30 mouse cellular contexts compared by ENCODE assay signal in the genomic region with DNA sequence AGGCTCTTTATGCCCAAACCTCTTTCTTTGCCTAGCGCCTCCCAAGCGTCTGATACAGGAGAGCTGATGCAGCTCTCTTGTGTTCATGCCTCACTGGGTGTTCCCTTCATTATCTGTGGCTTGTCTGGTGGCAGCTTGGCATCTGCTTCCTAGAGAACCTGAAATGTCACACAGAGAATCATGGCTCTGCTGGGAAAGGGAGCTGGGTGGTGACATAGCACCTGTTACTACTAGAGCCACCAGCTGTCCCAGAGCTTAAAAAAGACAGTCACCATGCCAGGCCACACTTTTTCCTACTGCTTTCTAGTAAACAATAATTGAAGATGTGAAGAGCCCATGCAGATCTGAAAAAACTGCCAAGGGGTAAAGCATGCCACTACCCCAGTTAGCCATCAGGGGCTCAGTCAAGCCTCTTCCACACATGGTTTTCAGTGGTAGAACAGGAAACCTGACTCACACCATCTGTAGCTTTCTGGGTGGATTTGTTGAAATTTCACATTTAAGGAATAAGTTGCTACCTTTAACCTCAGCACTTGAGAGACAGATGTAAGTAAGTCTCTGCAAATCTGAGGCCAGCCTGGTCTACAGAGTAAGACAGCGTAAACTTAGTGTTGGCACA. TPM values are rescaled to one million over a fixed set of nuclear protein-coding genes. Genes with fewer than 3 reads are reported as not detected.
DNase-seq lines count a peak whose midpoint lies in the region; ATAC-seq and TF ChIP-seq lines count a peak whose summit lies in the region.
"Had no signal": no experiment of that assay in that cellular context is flagged by ENCODE, and none has a peak within 500 bp of the region (broad histone marks: within the 10 kb centered on the region; RNA-seq: fewer than 3 reads in every experiment).

No protein-coding gene starts in this region.

- H3K27me3 ChIP-seq in intestine, postnatal 0 days (replicated peaks; ENCODE audit: control insufficient read depth, insufficient read depth, low read length): no peaks in the 10 kb centered on the region
- no peaks in the 10 kb centered on the region for H3K27me3 ChIP-seq in intestine, embryonic 15.5 days (replicated peaks)
- peaks cover 12% of the 10 kb centered on the region for H3K27me3 ChIP-seq in myocyte (ENCODE audit: control insufficient read depth, insufficient read depth, insufficient read length)
- H3K27me3 ChIP-seq in midbrain, embryonic 15.5 days (replicated peaks): no peaks in the 10 kb centered on the region
- H3K27me3 ChIP-seq: embryonic facial prominence, embryonic 15.5 days; heart, embryonic 13.5 days; hindbrain, embryonic 15.5 days; liver, embryonic 13.5 days; neural tube, embryonic 15.5 days had no signal

- no peak overlapping the region for H3K4me2 ChIP-seq in intestine, postnatal 0 days (replicated peaks; ENCODE audit: low read depth)
- no peak overlapping the region for H3K4me2 ChIP-seq in intestine, embryonic 15.5 days (replicated peaks)
- H3K4me2 ChIP-seq in myocyte (ENCODE audit: low read depth): no peak overlapping the region
- no peak overlapping the region for H3K4me2 ChIP-seq in midbrain, embryonic 15.5 days
- H3K4me2 ChIP-seq: embryonic facial prominence, embryonic 15.5 days; heart, embryonic 13.5 days; hindbrain, embryonic 15.5 days; liver, embryonic 13.5 days; midbrain, embryonic 11.5 days; neural tube, embryonic 15.5 days had no signal

- H3K4me1 ChIP-seq in intestine, postnatal 0 days (replicated peaks; ENCODE audit: control insufficient read depth, insufficient read depth, low read length): 0 out of 2 replicates have a peak, but pooled peaks cover 3% of the 10 kb centered on the region
- no peaks in the 10 kb centered on the region for H3K4me1 ChIP-seq in intestine, embryonic 15.5 days (replicated peaks)
- no peaks in the 10 kb centered on the region for H3K4me1 ChIP-seq in midbrain, embryonic 15.5 days
- H3K4me1 ChIP-seq: embryonic facial prominence, embryonic 15.5 days; hindbrain, embryonic 10.5 days; hindbrain, embryonic 15.5 days; liver, embryonic 13.5 days; neural tube, embryonic 15.5 days had no signal

- no peak overlapping the region for H3ac ChIP-seq in myocyte (ENCODE audit: control insufficient read depth, insufficient read length)

- peak overlapping the region; percentile 41; the same call in 1 of the 2 replicates for H3K27ac ChIP-seq in intestine, postnatal 0 days (ENCODE audit: low read depth, low read length)
- no peak overlapping the region for H3K27ac ChIP-seq in intestine, embryonic 15.5 days
- no peak overlapping the region for H3K27ac ChIP-seq in midbrain, embryonic 15.5 days
- H3K27ac ChIP-seq: embryonic facial prominence, embryonic 15.5 days; heart, embryonic 13.5 days; hindbrain, embryonic 10.5 days; hindbrain, embryonic 15.5 days; liver, embryonic 13.5 days; neural tube, embryonic 15.5 days had no signal

- 65% methylated on average over 3 of the region's 3 CpGs for WGBS in intestine, postnatal 0 days
- WGBS in intestine, embryonic 15.5 days: 86% methylated on average over 3 of the region's 3 CpGs
- 90% methylated on average over 3 of the region's 3 CpGs for WGBS in midbrain, embryonic 15.5 days

- no peak for ATAC-seq in intestine, postnatal 0 days
- ATAC-seq in intestine, embryonic 15.5 days: no peak
- no peak for ATAC-seq in midbrain, embryonic 15.5 days (replicated peaks)
- ATAC-seq: forebrain, embryonic 14.5 days; inflammation-experienced regulatory T-cells, adult 6 months; Patski had no signal

- no peaks in the 10 kb centered on the region for H3K36me3 ChIP-seq in intestine, postnatal 0 days (ENCODE audit: control insufficient read depth, insufficient read depth)
- no peaks in the 10 kb centered on the region for H3K36me3 ChIP-seq in intestine, embryonic 15.5 days
- H3K36me3 ChIP-seq in myocyte (ENCODE audit: control insufficient read depth, insufficient read depth): no peaks in the 10 kb centered on the region
- H3K36me3 ChIP-seq in midbrain, embryonic 15.5 days (replicated peaks): no peaks in the 10 kb centered on the region
- H3K36me3 ChIP-seq: embryonic facial prominence, embryonic 15.5 days; heart, embryonic 13.5 days; hindbrain, embryonic 10.5 days; hindbrain, embryonic 15.5 days; liver, embryonic 13.5 days; neural tube, embryonic 15.5 days had no signal

- no peak overlapping the region for H3K4me3 ChIP-seq in intestine, postnatal 0 days (ENCODE audit: low read depth, low read length)
- no peak overlapping the region for H3K4me3 ChIP-seq in intestine, embryonic 15.5 days (replicated peaks)
- H3K4me3 ChIP-seq in myocyte: no peak overlapping the region
- H3K4me3 ChIP-seq in midbrain, embryonic 15.5 days: no peak overlapping the region
- H3K4me3 ChIP-seq: embryonic facial prominence, embryonic 15.5 days; heart, embryonic 13.5 days; hindbrain, embryonic 10.5 days; hindbrain, embryonic 15.5 days; liver, embryonic 13.5 days; neural tube, embryonic 15.5 days had no signal

- no peaks in the 10 kb centered on the region for H3K9me3 ChIP-seq in intestine, postnatal 0 days (ENCODE audit: control insufficient read depth)
- no peaks in the 10 kb centered on the region for H3K9me3 ChIP-seq in intestine, embryonic 15.5 days
- H3K9me3 ChIP-seq in midbrain, embryonic 15.5 days: no peaks in the 10 kb centered on the region
- H3K9me3 ChIP-seq: embryonic facial prominence, embryonic 15.5 days; heart, embryonic 13.5 days; hindbrain, embryonic 10.5 days; hindbrain, embryonic 15.5 days; liver, embryonic 13.5 days; neural tube, embryonic 15.5 days had no signal

- no peaks in the 10 kb centered on the region for H3K79me2 ChIP-seq in myocyte (ENCODE audit: control insufficient read depth, insufficient read depth)

- no peak overlapping the region for H3K9ac ChIP-seq in intestine, postnatal 0 days (ENCODE audit: low read depth, low read length)
- no peak overlapping the region for H3K9ac ChIP-seq in intestine, embryonic 15.5 days
- no peak overlapping the region for H3K9ac ChIP-seq in midbrain, embryonic 15.5 days
- H3K9ac ChIP-seq: embryonic facial prominence, embryonic 15.5 days; heart, embryonic 13.5 days; hindbrain, embryonic 15.5 days; liver, embryonic 13.5 days; neural tube, embryonic 15.5 days had no signal

- DNase-seq in retina, postnatal 1 day: peak; percentile 13
- no peak for DNase-seq in retina, embryonic 14.5 days (ENCODE audit: low spot score)
- peak; percentile 46 for DNase-seq in brain, adult 2 months (ENCODE audit: low read depth, low spot score)
- DNase-seq: adrenal gland, postnatal 10 days; cerebellum, adult 11 months; cerebellum, adult 9-11 months; gastrocnemius, postnatal 14 days; heart, adult 18-20 months; heart, postnatal 14 days; kidney, adult 2 months; kidney, postnatal 36 days; layer of hippocampus, postnatal 36 days; left cerebral cortex, postnatal 4 days; liver, embryonic 13.5 days; lung, adult 18-20 months; right cerebral cortex, adult 18-20 months; right cerebral cortex, postnatal 4 days had no signal

- no peak for TF ChIP-seq POLR2A in myocyte (IDR thresholded peaks at IDR 0.05; ENCODE audit: insufficient read length, low read depth)

- TF ChIP-seq CTCF in intestine, postnatal 0 days (IDR thresholded peaks at IDR 0.05; ENCODE audit: low read depth): no peak

TF ChIP-seq in myocyte, 11 proteins besides CTCF, POLR2A, EP300 and RAD21:
- TF ChIP-seq REST (IDR thresholded peaks at IDR 0.05; ENCODE audit: insufficient read depth, insufficient read length) (no peak), TCF3 (IDR thresholded peaks at IDR 0.05; ENCODE audit: insufficient read length, low read depth) (peak; percentile 82), MYOG (IDR thresholded peaks at IDR 0.05; ENCODE audit: control insufficient read depth in 1 of 3, insufficient read depth in 1 of 3, insufficient read length in 2 of 3, low read depth in 2 of 3) (peak in 2 of 3 experiments; percentile 84 to 99), MYOD1 (IDR thresholded peaks at IDR 0.05; ENCODE audit: control insufficient read depth in 1 of 3, insufficient read length in 2 of 3, low read depth in 2 of 3) (peak in 2 of 3 experiments; percentile 88 to 90), MAX (IDR thresholded peaks at IDR 0.05; ENCODE audit: low read depth) (no peak), TCF12 (IDR thresholded peaks at IDR 0.05; ENCODE audit: insufficient read depth, poor library complexity, severe bottlenecking) (peak; percentile 93)

RNA-seq across cellular contexts. Expression of gene Ypel5, which starts 9.2 kb away (rescaled TPM):
- polyA plus RNA-seq in intestine, postnatal 0 days (2015; fragmentation: Nextera tagmentation; extraction: Ambion mirVana): 95.3 and 96.8 TPM in 2 replicates
- polyA plus RNA-seq in intestine, embryonic 15.5 days (2015; fragmentation: Nextera tagmentation; extraction: Ambion mirVana): 35.5 and 38.9 TPM in 2 replicates
- 23.9 TPM for polyA plus RNA-seq in myocyte (2012; fragmentation: generic; extraction: Trizol)
- 98.3 and 103 TPM in 2 replicates for polyA plus RNA-seq in midbrain, embryonic 15.5 days (2015; fragmentation: Nextera tagmentation; extraction: Ambion mirVana)
